Mouse (Mus musculus): ENCODE results near the gene Prrg3. TPM values are rescaled to one million over a fixed set of nuclear protein-coding genes. Genes with fewer than 3 reads are reported as not detected.
"Not testable (repeated sequence)": the region's sequence is repeated elsewhere in the genome, so short reads cannot be mapped to it uniquely, and the experiment has no call there.

Gene Prrg3
- total and polyA plus RNA-seq, 3 experiments = 0.05 TPM; not detected in 2

GRCm38 (mm10) chrX:71971325-71971724, 8.9 kb downstream of the Prrg3 start:
- Histone ChIP-seq H3K36me3 (replicated peaks) (no peaks in the 10 kb centered on the region), H3K27me3 (ENCODE audit: insufficient read depth, low read length) (no peaks in the 10 kb centered on the region), H3K4me1 (ENCODE audit: insufficient read depth, low read depth, low read length) (no peaks in the 10 kb centered on the region), H3K4me3 (ENCODE audit: low read depth, low read length) (no peak overlapping the region), H3K9me3 (replicated peaks) (no peaks in the 10 kb centered on the region)
- TF ChIP-seq POLR2AphosphoS5 (IDR thresholded peaks at IDR 0.05; ENCODE audit: insufficient replicate concordance, low read depth, low read length) = no peak
- TF ChIP-seq GATA2 (IDR thresholded peaks at IDR 0.05; ENCODE audit: borderline replicate concordance, low read depth, low read length) = no peak
- no peak for TF ChIP-seq CTCF (IDR thresholded peaks at IDR 0.05; ENCODE audit: low read depth, low read length)
- DNase-seq (ENCODE audit: low spot score) = no peak
- ATAC-seq (ENCODE audit: extremely low read depth, insufficient number of reproducible peaks, low FRiP score, poor library complexity, severe bottlenecking) = no peak

DNA sequence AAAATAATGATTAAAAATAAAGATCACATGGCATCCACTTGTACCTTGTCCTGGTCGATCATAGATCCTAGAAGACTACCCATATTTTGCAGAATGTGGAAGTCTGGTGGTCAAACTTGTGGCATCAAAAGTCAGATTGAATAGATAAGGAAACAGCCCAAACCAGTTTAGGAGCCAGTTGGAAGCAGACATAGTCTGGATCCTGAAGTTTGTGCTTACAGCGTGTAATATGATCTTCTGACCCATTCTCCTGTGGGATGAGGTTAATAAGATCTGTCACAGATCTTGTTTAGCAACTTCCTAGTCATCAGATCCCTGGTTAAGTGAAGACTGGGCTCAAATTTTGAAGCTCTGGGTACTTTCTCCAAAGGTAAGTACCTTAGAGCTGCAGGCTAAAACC, 10.3 kb downstream of the Prrg3 start, which contains the start of gene Fate1:
Gene Fate1 (plus strand): TSS at position 301 of the 400 bp plus-strand sequence.
- no peaks in the 10 kb centered on the region for H3K4me1 ChIP-seq (ENCODE audit: insufficient read depth, low read depth, low read length)
- no peak within 1 kb of the TSS for H3K4me3 ChIP-seq (ENCODE audit: low read depth, low read length)
- DNase-seq (ENCODE audit: low spot score) (no peak), ATAC-seq (ENCODE audit: extremely low read depth, insufficient number of reproducible peaks, low FRiP score, poor library complexity, severe bottlenecking) (no peak)
- H3K36me3 ChIP-seq (replicated peaks) = no peaks in the 10 kb centered on the region
- TF ChIP-seq GATA2 (IDR thresholded peaks at IDR 0.05; ENCODE audit: borderline replicate concordance, low read depth, low read length) (no peak), POLR2AphosphoS5 (IDR thresholded peaks at IDR 0.05; ENCODE audit: insufficient replicate concordance, low read depth, low read length) (no peak)
- no peaks in the 10 kb centered on the region for H3K27me3 ChIP-seq (ENCODE audit: insufficient read depth, low read length)
- no peaks in the 10 kb centered on the region for H3K9me3 ChIP-seq (replicated peaks)

DNA sequence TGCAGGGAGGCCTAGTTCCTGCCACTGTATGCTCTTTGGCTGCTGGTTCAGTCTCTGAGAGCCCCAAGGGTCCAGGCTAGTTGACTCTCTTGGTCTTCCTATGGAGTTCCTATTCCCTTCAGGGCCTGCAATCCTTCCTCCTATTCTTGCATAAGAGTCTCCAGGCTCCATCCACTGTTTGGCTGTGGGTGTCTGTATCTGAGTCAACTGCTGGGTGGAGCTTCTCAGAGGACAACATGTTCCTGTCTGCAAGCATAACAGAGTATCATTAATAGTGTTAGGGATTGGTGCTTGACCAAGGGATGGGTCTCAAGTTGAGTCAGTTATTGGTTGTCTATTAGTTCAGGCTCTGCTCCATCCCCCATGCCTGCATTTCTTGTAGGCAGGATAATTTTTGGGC, 15.3 kb downstream of the Prrg3 start:
- not testable (repeated sequence) for H3K27me3 ChIP-seq (ENCODE audit: insufficient read depth, low read length); DNase-seq (ENCODE audit: low spot score); H3K36me3 ChIP-seq (replicated peaks); H3K4me3 ChIP-seq (ENCODE audit: low read depth, low read length); H3K9me3 ChIP-seq (replicated peaks); H3K4me1 ChIP-seq (ENCODE audit: insufficient read depth, low read depth, low read length); ATAC-seq (ENCODE audit: extremely low read depth, insufficient number of reproducible peaks, low FRiP score, poor library complexity, severe bottlenecking)

DNA sequence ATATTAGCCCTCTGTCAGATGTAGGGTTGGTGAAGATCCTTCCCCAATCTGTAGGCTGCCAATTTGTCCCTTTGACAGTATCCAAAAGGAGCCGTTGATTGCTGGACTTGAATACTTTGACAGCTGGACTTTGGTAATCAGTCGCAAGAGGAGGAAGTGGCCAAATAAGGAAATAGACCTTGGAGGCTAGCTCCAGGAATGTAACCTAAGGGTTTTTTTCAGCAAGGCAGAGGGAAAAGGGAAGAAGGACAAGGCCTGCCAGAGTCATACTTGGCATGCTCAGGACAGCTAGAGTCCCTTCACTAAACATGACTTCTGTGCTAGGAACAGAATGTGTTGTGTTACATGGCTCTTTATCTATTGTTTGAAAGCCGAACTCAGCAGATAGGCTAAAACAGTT, 18.0 kb downstream of the Prrg3 start:
- DNase-seq (ENCODE audit: low spot score) = no peak
- Histone ChIP-seq H3K36me3 (replicated peaks) (no peaks in the 10 kb centered on the region), H3K9me3 (replicated peaks) (no peaks in the 10 kb centered on the region), H3K4me3 (ENCODE audit: low read depth, low read length) (no peak overlapping the region), H3K27me3 (ENCODE audit: insufficient read depth, low read length) (no peaks in the 10 kb centered on the region), H3K4me1 (ENCODE audit: insufficient read depth, low read depth, low read length) (no peaks in the 10 kb centered on the region)
- ATAC-seq (ENCODE audit: extremely low read depth, insufficient number of reproducible peaks, low FRiP score, poor library complexity, severe bottlenecking) = no peak
- TF ChIP-seq POLR2AphosphoS5 (IDR thresholded peaks at IDR 0.05; ENCODE audit: insufficient replicate concordance, low read depth, low read length) (no peak), CTCF (IDR thresholded peaks at IDR 0.05; ENCODE audit: low read depth, low read length) (no peak), GATA1 (IDR thresholded peaks at IDR 0.05; ENCODE audit: borderline replicate concordance, low read length) (no peak), TAL1 (conservative IDR thresholded peaks at IDR 0.05; ENCODE audit: low read depth, low read length) (no peak), GATA2 (IDR thresholded peaks at IDR 0.05; ENCODE audit: borderline replicate concordance, low read depth, low read length) (no peak)

DNA sequence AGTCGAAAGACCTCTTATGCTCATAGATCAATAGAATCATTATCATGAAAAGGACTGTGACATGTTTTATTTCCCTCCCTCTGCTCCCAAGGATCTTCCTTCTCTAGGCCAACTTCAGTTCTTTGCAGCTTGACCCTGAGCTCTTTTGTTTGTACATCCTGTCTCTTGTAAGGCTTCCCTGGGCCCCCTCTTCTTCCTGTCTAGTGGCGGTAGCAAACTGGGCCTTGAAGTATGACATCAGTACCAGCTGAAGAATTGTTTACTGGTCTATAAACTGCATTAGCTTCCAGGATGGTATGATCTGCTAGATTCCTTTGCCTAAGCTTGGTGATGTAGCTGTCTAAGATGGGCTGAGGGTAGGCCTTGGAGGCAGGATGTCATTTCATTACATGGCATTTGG, 18.9 kb downstream of the Prrg3 start:
- TF ChIP-seq CTCF (IDR thresholded peaks at IDR 0.05; ENCODE audit: low read depth, low read length) (no peak), TAL1 (conservative IDR thresholded peaks at IDR 0.05; ENCODE audit: low read depth, low read length) (no peak), POLR2AphosphoS5 (IDR thresholded peaks at IDR 0.05; ENCODE audit: insufficient replicate concordance, low read depth, low read length) (no peak), GATA1 (IDR thresholded peaks at IDR 0.05; ENCODE audit: borderline replicate concordance, low read length) (no peak), GATA2 (IDR thresholded peaks at IDR 0.05; ENCODE audit: borderline replicate concordance, low read depth, low read length) (no peak)
- H3K36me3 ChIP-seq (replicated peaks) = no peaks in the 10 kb centered on the region

GRCm38 (mm10) chrX:71983205-71983604, 20.8 kb downstream of the Prrg3 start:
- no peaks in the 10 kb centered on the region for H3K4me1 ChIP-seq (ENCODE audit: insufficient read depth, low read depth, low read length)
- no peaks in the 10 kb centered on the region for H3K36me3 ChIP-seq (replicated peaks)
- no peaks in the 10 kb centered on the region for H3K27me3 ChIP-seq (ENCODE audit: insufficient read depth, low read length)
- TF ChIP-seq GATA1 (IDR thresholded peaks at IDR 0.05; ENCODE audit: borderline replicate concordance, low read length) (no peak), CTCF (IDR thresholded peaks at IDR 0.05; ENCODE audit: low read depth, low read length) (no peak), TAL1 (conservative IDR thresholded peaks at IDR 0.05; ENCODE audit: low read depth, low read length) (no peak), GATA2 (IDR thresholded peaks at IDR 0.05; ENCODE audit: borderline replicate concordance, low read depth, low read length) (no peak), POLR2AphosphoS5 (IDR thresholded peaks at IDR 0.05; ENCODE audit: insufficient replicate concordance, low read depth, low read length) (no peak)
- DNase-seq (ENCODE audit: low spot score) (no peak), ATAC-seq (ENCODE audit: extremely low read depth, insufficient number of reproducible peaks, low FRiP score, poor library complexity, severe bottlenecking) (no peak)
- no peak overlapping the region for H3K4me3 ChIP-seq (ENCODE audit: low read depth, low read length)
- no peaks in the 10 kb centered on the region for H3K9me3 ChIP-seq (replicated peaks)

More for the DNA sequence above, 18.9 kb downstream of the Prrg3 start:
- Histone ChIP-seq H3K27me3 (ENCODE audit: insufficient read depth, low read length) (no peaks in the 10 kb centered on the region), H3K4me3 (ENCODE audit: low read depth, low read length) (no peak overlapping the region), H3K9me3 (replicated peaks) (no peaks in the 10 kb centered on the region), H3K4me1 (ENCODE audit: insufficient read depth, low read depth, low read length) (no peaks in the 10 kb centered on the region)
- ATAC-seq (ENCODE audit: extremely low read depth, insufficient number of reproducible peaks, low FRiP score, poor library complexity, severe bottlenecking) (no peak), DNase-seq (ENCODE audit: low spot score) (no peak)

DNA sequence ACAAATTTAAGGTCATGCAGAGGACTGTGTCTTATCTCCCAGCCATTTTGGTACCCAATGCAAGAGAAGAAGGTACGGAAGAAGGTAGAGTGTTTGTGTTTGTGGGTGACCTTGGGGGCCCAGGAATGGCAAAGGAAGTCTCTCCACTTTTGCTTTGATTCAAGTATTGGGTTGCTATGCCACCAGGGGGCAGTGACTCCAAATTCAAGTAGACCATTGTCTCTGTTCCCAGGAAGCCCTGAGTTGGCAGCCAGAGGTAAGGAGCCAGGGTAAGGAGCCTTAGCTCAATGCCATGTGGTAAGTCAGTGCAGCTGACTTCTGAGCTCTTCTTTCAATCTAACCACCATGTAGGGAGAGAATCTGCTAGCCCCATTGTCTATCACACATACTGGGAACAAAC, 21.4 kb downstream of the Prrg3 start:
- TF ChIP-seq GATA1 (IDR thresholded peaks at IDR 0.05; ENCODE audit: borderline replicate concordance, low read length) = no peak
- DNase-seq (ENCODE audit: low spot score) (no peak), ATAC-seq (ENCODE audit: extremely low read depth, insufficient number of reproducible peaks, low FRiP score, poor library complexity, severe bottlenecking) (no peak)
- no peaks in the 10 kb centered on the region for H3K27me3 ChIP-seq (ENCODE audit: insufficient read depth, low read length)
- H3K36me3 ChIP-seq (replicated peaks) = no peaks in the 10 kb centered on the region
- H3K4me1 ChIP-seq (ENCODE audit: insufficient read depth, low read depth, low read length) = no peaks in the 10 kb centered on the region
- H3K9me3 ChIP-seq (replicated peaks) = no peaks in the 10 kb centered on the region
- no peak overlapping the region for H3K4me3 ChIP-seq (ENCODE audit: low read depth, low read length)
